Mouse (Mus musculus) T-helper 2 cell (primary cell): Measurements from ENCODE around the gene Mtx3.

ENCODE experiments used
- in situ Hi-C: fragments of 300-600 bp; cut with MboI, MseI; formaldehyde crosslinking; loops from one replicate; pipeline ENCODE4 v1.15.1; 2025; ENCODE audit warnings: high pct_unique_total_duplicates

Mtx3 gene

GRCm38 (mm10) chr13:92882986-92883720 is 38.6 kb downstream of the Mtx3 start:
- in situ Hi-C loops, result no loop called here

- in situ Hi-C loops, result no loop called here
Measured at GRCm38 (mm10) chr13:92884206-92884605, 39.6 kb downstream of the Mtx3 start.

GRCm38 (mm10) chr13:92884930-92885329 is 40.4 kb downstream of the Mtx3 start:
- in situ Hi-C loops, result no loop called here

- in situ Hi-C loops, result no loop called here
Measured at GRCm38 (mm10) chr13:92899087-92899486, 54.5 kb downstream of the Mtx3 start.

GRCm38 (mm10) chr13:92903291-92903690 is 58.7 kb downstream of the Mtx3 start:
- in situ Hi-C loops, result no loop called here

GRCm38 (mm10) chr13:92905944-92906343 is 61.4 kb downstream of the Mtx3 start:
- in situ Hi-C loops, result no loop called here

- in situ Hi-C loops, result no loop called here
Measured at GRCm38 (mm10) chr13:92907366-92907765, 62.8 kb downstream of the Mtx3 start.
